In genomic region chr15:81361417-81362015, GRCm38 (mm10) we compare ENCODE assay signal across 9 mouse cellular contexts. TPM values are rescaled to one million over a fixed set of nuclear protein-coding genes. Genes with fewer than 3 reads are reported as not detected.
DNase-seq lines count a peak whose midpoint lies in the region; ATAC-seq and TF ChIP-seq lines count a peak whose summit lies in the region.
"Had no signal": no experiment of that assay in that cellular context is flagged by ENCODE, and none has a peak within 500 bp of the region (broad histone marks: within the 10 kb centered on the region; RNA-seq: fewer than 3 reads in every experiment).

No protein-coding gene starts in this region.

- peak overlapping the region; percentile 73 for H3K4me2 ChIP-seq in heart, embryonic 16.5 days (ENCODE audit: low read depth, low read length)
- peak overlapping the region; percentile 80 for H3K4me2 ChIP-seq in liver, embryonic 16.5 days (ENCODE audit: low read depth, low read length)

- no peak for TF ChIP-seq EP300 in heart, adult 2 months (IDR thresholded peaks at IDR 0.05; ENCODE audit: insufficient read depth, low read depth, low read length)
- peak in 1 of 2 experiments; percentile 22; a peak in 1 of 4 replicates for TF ChIP-seq EP300 in MEL (IDR thresholded peaks at IDR 0.05; ENCODE audit: low read depth in 1 of 2, low read length in 2 of 2)

- H3K36me3 ChIP-seq in heart, adult 2 months (ENCODE audit: control insufficient read depth, insufficient read depth, low read length) = peaks cover 14% of the 10 kb centered on the region
- H3K36me3 ChIP-seq in MEL (ENCODE audit: control insufficient read depth in 1 of 2, insufficient read depth in 2 of 2, low read length in 2 of 2) = peaks cover 21 to 22% of the 10 kb centered on the region in 2 experiments
- H3K36me3 ChIP-seq in heart, embryonic 16.5 days (ENCODE audit: control insufficient read depth, insufficient read depth) = peaks cover 20% of the 10 kb centered on the region
- peaks cover 3% of the 10 kb centered on the region; the same call in 1 of the 2 replicates for H3K36me3 ChIP-seq in liver, embryonic 16.5 days (ENCODE audit: control insufficient read depth, insufficient read depth)

- DNase-seq in heart, adult 2 months = no peak
- DNase-seq in heart, postnatal 10 days = no peak
- DNase-seq in MEL (ENCODE audit: low read depth, low spot score) = peak; percentile 53
- no peak for DNase-seq in right cerebral cortex, adult 18-20 months
- no peak for DNase-seq in ovary, postnatal 14 days (ENCODE audit: low spot score)
- DNase-seq in cerebellum, postnatal 25 days = no peak

- no peak for ATAC-seq in heart, embryonic 16.5 days (replicated peaks; ENCODE audit: extremely low read depth, insufficient read depth, low FRiP score)
- ATAC-seq in liver, embryonic 16.5 days (ENCODE audit: low read depth) = peak; percentile 5; the same call in 1 of the 2 replicates

- TF ChIP-seq RAD21 in MEL (IDR thresholded peaks at IDR 0.05; ENCODE audit: low read depth, low read length) = no peak

- 26% methylated on average over 10 of the region's 10 CpGs for WGBS in heart, adult 2 months
- 25% methylated on average over 10 of the region's 10 CpGs for WGBS in heart, embryonic 16.5 days
- WGBS in liver, embryonic 16.5 days (ENCODE audit: insufficient replicate concordance) = 8% methylated on average over 10 of the region's 10 CpGs

- 0 out of 2 replicates have a peak, but pooled peaks cover 2% of the 10 kb centered on the region for H3K79me2 ChIP-seq in heart, adult 2 months (replicated peaks; ENCODE audit: control insufficient read depth, insufficient read depth, low read length)
- H3K79me2 ChIP-seq in MEL (ENCODE audit: control insufficient read depth, insufficient read depth, low read length, poor library complexity) = peaks cover 8% of the 10 kb centered on the region

- H3K27me3 ChIP-seq in heart, adult 2 months (ENCODE audit: control insufficient read depth, insufficient read depth, low read length) = no peaks in the 10 kb centered on the region
- no peaks in the 10 kb centered on the region for H3K27me3 ChIP-seq in MEL (ENCODE audit: control insufficient read depth in 1 of 2, insufficient read depth in 2 of 2, low read length in 2 of 2)
- no peaks in the 10 kb centered on the region for H3K27me3 ChIP-seq in heart, embryonic 16.5 days (ENCODE audit: control insufficient read depth, insufficient read depth, low read length)
- H3K27me3 ChIP-seq in liver, embryonic 16.5 days (ENCODE audit: control insufficient read depth, insufficient read depth, low read depth, low read length) = no peaks in the 10 kb centered on the region

- no peak overlapping the region for H3K4me3 ChIP-seq in heart, adult 2 months
- peak overlapping the region; percentile 53 to 80 for H3K4me3 ChIP-seq in MEL (ENCODE audit: control insufficient read depth in 1 of 2, insufficient read depth in 1 of 2, low read depth in 2 of 2, low read length in 2 of 2)
- H3K4me3 ChIP-seq in heart, embryonic 16.5 days (ENCODE audit: low read length) = no peak overlapping the region; the same call in 1 of the 2 replicates
- peak overlapping the region; percentile 82 for H3K4me3 ChIP-seq in liver, embryonic 16.5 days (ENCODE audit: low read depth, low read length)

- intact Hi-C loops in heart, adult 2 months (cut with DNase I) = loop anchor here (2.0 kb wide), 1 partner anchor 39 kb away; the partner anchor contains the start of genes St13 and Xpnpep3
- intact Hi-C loops in heart, postnatal 10 days (cut with DNase I) = no loop called here

- no peak overlapping the region; the same call in 1 of the 2 replicates for H3K9ac ChIP-seq in heart, adult 2 months (ENCODE audit: low read depth, low read length)
- H3K9ac ChIP-seq in MEL (ENCODE audit: control insufficient read depth, low read depth, low read length, poor library complexity, severe bottlenecking) = peak overlapping the region; percentile 27
- H3K9ac ChIP-seq in heart, embryonic 16.5 days (ENCODE audit: low read length) = no peak overlapping the region
- H3K9ac ChIP-seq in liver, embryonic 16.5 days (ENCODE audit: low read depth, low read length) = no peak overlapping the region

- H3K9me3 ChIP-seq in MEL (replicated peaks; ENCODE audit: insufficient read depth, low read length) = no peaks in the 10 kb centered on the region
- H3K9me3 ChIP-seq in heart, embryonic 16.5 days (replicated peaks; ENCODE audit: control insufficient read depth, low read length) = no peaks in the 10 kb centered on the region
- H3K9me3 ChIP-seq in liver, embryonic 16.5 days (replicated peaks; ENCODE audit: control insufficient read depth, low read length) = no peaks in the 10 kb centered on the region

- peak overlapping the region; percentile 18; the same call in 1 of the 2 replicates for H3K27ac ChIP-seq in heart, adult 2 months
- H3K27ac ChIP-seq in MEL (ENCODE audit: control insufficient read depth, low read depth, low read length) = peak overlapping the region; percentile 48
- H3K27ac ChIP-seq in heart, embryonic 16.5 days (ENCODE audit: low read length) = peak overlapping the region; percentile 88
- peak overlapping the region; percentile 88 for H3K27ac ChIP-seq in liver, embryonic 16.5 days (ENCODE audit: low read length)

- H3K4me1 ChIP-seq in heart, adult 2 months (ENCODE audit: control insufficient read depth, insufficient read depth, low read length) = peaks cover 8% of the 10 kb centered on the region
- H3K4me1 ChIP-seq in MEL (ENCODE audit: control insufficient read depth in 1 of 2, insufficient read depth in 2 of 2, low read length in 2 of 2) = peaks cover 5 to 8% of the 10 kb centered on the region in 2 experiments
- H3K4me1 ChIP-seq in heart, embryonic 16.5 days (ENCODE audit: control insufficient read depth, insufficient read depth, low read length) = peaks cover 11% of the 10 kb centered on the region
- peaks cover 38% of the 10 kb centered on the region for H3K4me1 ChIP-seq in liver, embryonic 16.5 days (ENCODE audit: control insufficient read depth, low read depth, low read length)

- no peak for TF ChIP-seq CTCF in heart, adult 2 months (IDR thresholded peaks at IDR 0.05)
- TF ChIP-seq CTCF in MEL (IDR thresholded peaks at IDR 0.05 in 2 of 3, conservative IDR thresholded peaks at IDR 0.05 in 1 of 3; ENCODE audit: control insufficient read depth in 1 of 3, insufficient read depth in 1 of 3, low read depth in 2 of 3, low read length in 3 of 3, poor library complexity in 1 of 3, severe bottlenecking in 1 of 3) = no peak

- TF ChIP-seq POLR2A in heart, adult 2 months (IDR thresholded peaks at IDR 0.05; ENCODE audit: insufficient read depth, low read depth, low read length) = no peak
- TF ChIP-seq POLR2A in MEL (IDR thresholded peaks at IDR 0.05; ENCODE audit: control insufficient read depth in 1 of 2, insufficient read depth in 1 of 2, low read depth in 1 of 2, low read length in 2 of 2, poor library complexity in 1 of 2) = no peak

TF ChIP-seq in MEL, 35 proteins besides CTCF, POLR2A, EP300 and RAD21:
- TF ChIP-seq GATA1 (IDR thresholded peaks at IDR 0.05; ENCODE audit: low read depth, low read length) (peak; percentile 69), NRF1 (IDR thresholded peaks at IDR 0.05; ENCODE audit: insufficient read depth, low read depth, low read length, poor library complexity, severe bottlenecking) (no peak), POLR2AphosphoS2 (IDR thresholded peaks at IDR 0.05; ENCODE audit: low read length) (peak; percentile 16), BHLHE40 (IDR thresholded peaks at IDR 0.05; ENCODE audit: borderline replicate concordance, low read depth, low read length) (no peak)

RNA-seq across cellular contexts. Expression of gene Slc25a17, which starts 0.9 kb away (rescaled TPM):
- total RNA-seq in heart, adult 2 months (2021) = 10 to 100 TPM; 13.0 to 15.7 TPM
- 15.1 and 24.6 TPM in 2 replicates for polyA plus RNA-seq in heart, adult 2 months (2012; rRNA removed)
- 10 to 100 TPM; 33.4 to 38.1 TPM for total RNA-seq in heart, postnatal 10 days (2021)
- 39.8 and 40.6 TPM in 2 replicates for total RNA-seq in MEL (2012; rRNA removed)
- 10 to 100 TPM in 1 of 2 experiments, not detected in 1; 64.1 TPM for polyA plus RNA-seq in MEL (2012; ENCODE audit: insufficient read depth in 1 of 2, insufficient read length in 2 of 2, low read depth in 1 of 2, low replicate concordance in 2 of 2, missing spikeins in 1 of 2)
- polyA plus RNA-seq in heart, embryonic 16.5 days (2015; fragmentation: Nextera tagmentation; extraction: Ambion mirVana) = 56.3 and 61.8 TPM in 2 replicates
- 36.2 and 38.3 TPM in 2 replicates for polyA plus RNA-seq in liver, embryonic 16.5 days (2015; fragmentation: Nextera tagmentation; extraction: Ambion mirVana)

RNA-seq across cellular contexts. Expression of gene St13, which starts 38.4 kb away (rescaled TPM):
- 100 to 1,000 TPM; 108 to 111 TPM for total RNA-seq in heart, adult 2 months (2021)
- 15.8 and 19.6 TPM in 2 replicates for polyA plus RNA-seq in heart, adult 2 months (2012; rRNA removed)
- 10 to 100 TPM; 89.0 to 93.6 TPM for total RNA-seq in heart, postnatal 10 days (2021)
- 187 and 191 TPM in 2 replicates for total RNA-seq in MEL (2012; rRNA removed)
- 100 to 1,000 TPM in 1 of 2 experiments, not detected in 1; 423 TPM for polyA plus RNA-seq in MEL (2012; ENCODE audit: insufficient read depth in 1 of 2, insufficient read length in 2 of 2, low read depth in 1 of 2, low replicate concordance in 2 of 2, missing spikeins in 1 of 2)
- polyA plus RNA-seq in heart, embryonic 16.5 days (2015; fragmentation: Nextera tagmentation; extraction: Ambion mirVana) = 104 and 121 TPM in 2 replicates
- polyA plus RNA-seq in liver, embryonic 16.5 days (2015; fragmentation: Nextera tagmentation; extraction: Ambion mirVana) = 59.2 and 59.4 TPM in 2 replicates

RNA-seq across cellular contexts. Expression of gene Xpnpep3, which starts 38.4 kb away (rescaled TPM):
- total RNA-seq in heart, adult 2 months (2021) = 10 to 100 TPM; 10.8 to 12.9 TPM
- polyA plus RNA-seq in heart, adult 2 months (2012; rRNA removed) = 5.8 and 12.3 TPM in 2 replicates
- total RNA-seq in heart, postnatal 10 days (2021) = 10 to 100 TPM; 12.7 to 13.9 TPM
- total RNA-seq in MEL (2012; rRNA removed) = 10.0 and 10.2 TPM in 2 replicates
- polyA plus RNA-seq in MEL (2012; ENCODE audit: insufficient read depth in 1 of 2, insufficient read length in 2 of 2, low read depth in 1 of 2, low replicate concordance in 2 of 2, missing spikeins in 1 of 2) = 10 to 100 TPM; 13.1 to 88.4 TPM
- polyA plus RNA-seq in heart, embryonic 16.5 days (2015; fragmentation: Nextera tagmentation; extraction: Ambion mirVana) = 10.7 and 11.2 TPM in 2 replicates
- polyA plus RNA-seq in liver, embryonic 16.5 days (2015; fragmentation: Nextera tagmentation; extraction: Ambion mirVana) = 5.9 and 6.6 TPM in 2 replicates

RNA-seq across cellular contexts. Expression of gene Dnajb7, which starts 46.6 kb away (rescaled TPM):
- total RNA-seq in heart, adult 2 months (2021) = not detected
- polyA plus RNA-seq in heart, adult 2 months (2012; rRNA removed) = not detected in 2 replicates
- not detected for total RNA-seq in heart, postnatal 10 days (2021)
- not detected in 2 replicates for total RNA-seq in MEL (2012; rRNA removed)
- under 1 TPM in 1 of 2 experiments, not detected in 1; 0.17 TPM for polyA plus RNA-seq in MEL (2012; ENCODE audit: insufficient read depth in 1 of 2, insufficient read length in 2 of 2, low read depth in 1 of 2, low replicate concordance in 2 of 2, missing spikeins in 1 of 2)
- polyA plus RNA-seq in heart, embryonic 16.5 days (2015; fragmentation: Nextera tagmentation; extraction: Ambion mirVana) = 1.2 and 1.7 TPM in 2 replicates
- 0.39 and 0.77 TPM in 2 replicates for polyA plus RNA-seq in liver, embryonic 16.5 days (2015; fragmentation: Nextera tagmentation; extraction: Ambion mirVana)
- total RNA-seq: left cerebral cortex, postnatal 14 days had no signal

Comparison
In these comparisons a context has a peak if more than half of its experiments do, and no peak if none do; other contexts are left out.
1. H3K27ac ChIP-seq: peak in every context shown above with its lines; median percentile 88 in heart, embryonic 16.5 days; 88 in liver, embryonic 16.5 days; 48 in MEL; 18 in heart, adult 2 months.
2. H3K4me3 ChIP-seq: peak in MEL (2 of 2) and liver, embryonic 16.5 days (single experiment); none in heart, adult 2 months (single experiment) and heart, embryonic 16.5 days (single experiment).